Mouse (Mus musculus): ENCODE measurements at regions not wholly inside any gene's neighbourhood (a gene's known extent, or its start where the extent isn't known, plus 50 kb on each side); places are given as distances from the start of the nearest gene placed in this dataset.
A peak's percentile ranks its signal among the peaks of the same experiment; 100 is the strongest.

- no peak for DNase-seq (ENCODE audit: low read depth, low spot score)
These were observed 95.5 kb upstream of the Mvb12b start for GRCm38 (mm10) chr2:33983112-33983748.

DNA sequence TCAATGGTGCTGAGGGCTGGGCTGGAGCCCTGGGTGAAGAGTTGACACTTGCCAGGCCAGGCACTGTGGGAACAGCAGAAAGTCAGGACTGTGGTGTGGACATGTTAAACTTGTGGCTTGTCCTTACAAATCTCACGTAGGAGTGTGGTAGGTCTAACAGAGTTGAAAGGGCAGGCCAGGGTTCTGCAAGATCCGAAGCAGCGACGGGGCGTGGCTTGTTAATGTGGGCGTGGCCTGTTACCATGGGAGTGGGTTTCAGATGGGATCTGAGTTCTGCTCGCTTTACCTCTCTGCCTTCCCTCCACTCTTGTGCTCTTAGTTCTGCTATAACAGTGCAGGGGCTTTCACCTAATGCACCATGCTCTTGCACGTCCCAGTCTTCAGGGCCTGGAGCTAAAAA lies 94.2 kb upstream of the Mvb12b start:
- no peak for DNase-seq (ENCODE audit: low read depth, low spot score)

GRCm38 (mm10) chr2:33981321-33981720 lies 93.6 kb upstream of the Mvb12b start:
- DNase-seq (ENCODE audit: low read depth, low spot score), result no peak

DNA sequence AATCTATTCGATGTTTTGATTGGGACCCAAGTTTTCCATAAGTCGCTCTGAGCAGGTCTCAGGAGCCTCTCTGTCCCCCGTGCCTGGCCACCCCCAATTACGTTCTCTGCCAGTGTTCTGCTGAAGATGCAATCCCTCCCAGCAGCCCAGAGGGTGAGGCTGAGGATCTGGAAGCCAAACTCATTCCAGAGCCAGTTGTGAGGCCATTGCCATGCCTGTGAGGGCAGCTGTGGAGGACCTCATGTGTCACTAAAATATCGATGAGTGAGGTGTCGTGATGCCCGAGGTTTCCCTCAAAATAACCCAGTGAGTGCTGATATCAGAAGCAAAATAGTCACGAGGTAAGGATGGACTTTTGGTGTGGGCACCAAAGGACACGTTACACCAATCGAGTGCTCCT lies 93.1 kb upstream of the Mvb12b start:
- no peak for DNase-seq (ENCODE audit: low read depth, low spot score)

DNA sequence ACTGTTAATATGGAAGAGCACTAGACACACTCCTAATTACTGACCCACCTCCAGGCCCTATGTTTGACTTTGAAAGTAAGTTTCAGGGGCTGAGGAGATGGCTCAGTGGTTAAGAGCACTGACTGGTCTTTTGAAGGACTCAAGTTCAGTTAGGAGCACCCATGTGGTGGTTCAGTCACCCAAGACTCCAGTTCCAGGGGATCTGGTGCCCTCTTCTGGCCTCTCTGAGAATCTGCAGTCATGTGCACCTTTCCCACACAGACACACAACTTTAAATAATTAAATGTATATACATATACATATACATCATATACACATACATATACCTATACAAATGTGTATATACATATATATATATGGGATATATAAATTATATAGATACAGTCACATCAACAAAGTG lies 91.5 kb upstream of the Mvb12b start:
- DNase-seq (ENCODE audit: low read depth, low spot score), result peak; percentile 13

GRCm38 (mm10) chr2:33978550-33978949 lies 90.8 kb upstream of the Mvb12b start:
- no peak for DNase-seq (ENCODE audit: low read depth, low spot score)

GRCm38 (mm10) chr2:33977576-33978352 lies 90.0 kb upstream of the Mvb12b start:
- no peak for DNase-seq (ENCODE audit: low read depth, low spot score)

DNA sequence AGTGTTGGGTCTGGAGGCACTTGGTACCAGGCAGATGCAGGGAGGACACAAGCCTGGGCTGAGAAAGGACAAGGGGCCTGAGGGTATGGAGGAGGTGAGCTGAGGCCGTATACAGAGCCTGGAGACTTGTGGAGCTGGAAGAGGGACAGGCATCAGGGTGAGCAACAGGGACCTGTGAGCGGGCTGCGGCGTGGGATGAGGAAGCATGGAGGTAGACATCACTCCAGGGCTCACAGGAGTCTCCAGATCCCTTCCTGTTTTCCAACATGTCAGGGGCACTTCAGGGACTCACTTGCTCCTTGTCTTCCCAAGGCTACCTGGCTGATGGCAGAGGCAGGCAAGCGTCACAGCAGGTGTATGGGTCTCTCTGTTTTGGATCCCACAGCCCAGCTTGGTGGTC lies 89.4 kb upstream of the Mvb12b start:
- DNase-seq (ENCODE audit: low read depth, low spot score), result no peak

DNA sequence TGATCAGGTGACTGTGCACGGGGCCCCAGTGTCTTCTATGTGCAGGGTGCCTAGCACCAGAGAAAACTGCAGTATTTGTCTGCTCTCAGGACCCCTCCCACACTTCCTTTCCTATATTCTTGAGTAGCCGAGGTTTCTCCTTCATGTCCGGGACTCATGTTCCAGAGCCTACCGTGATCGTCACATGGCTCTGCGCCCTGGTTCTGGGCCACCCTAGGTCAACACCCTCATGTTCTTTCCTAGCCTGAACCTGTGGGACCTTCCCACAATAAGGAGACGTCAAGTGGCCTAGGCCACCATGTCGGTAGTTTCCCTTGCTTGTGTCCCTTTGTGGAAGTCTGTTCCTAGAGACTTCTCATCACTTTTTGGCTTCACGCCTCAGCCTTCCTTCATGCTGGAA lies 88.4 kb upstream of the Mvb12b start:
- no peak for DNase-seq (ENCODE audit: low read depth, low spot score)

- DNase-seq (ENCODE audit: low read depth, low spot score), result no peak
These were observed 87.8 kb upstream of the Mvb12b start for GRCm38 (mm10) chr2:33975423-33976127.

- DNase-seq (ENCODE audit: low read depth, low spot score), result no peak
These were observed 87.1 kb upstream of the Mvb12b start for GRCm38 (mm10) chr2:33974737-33975422.

DNA sequence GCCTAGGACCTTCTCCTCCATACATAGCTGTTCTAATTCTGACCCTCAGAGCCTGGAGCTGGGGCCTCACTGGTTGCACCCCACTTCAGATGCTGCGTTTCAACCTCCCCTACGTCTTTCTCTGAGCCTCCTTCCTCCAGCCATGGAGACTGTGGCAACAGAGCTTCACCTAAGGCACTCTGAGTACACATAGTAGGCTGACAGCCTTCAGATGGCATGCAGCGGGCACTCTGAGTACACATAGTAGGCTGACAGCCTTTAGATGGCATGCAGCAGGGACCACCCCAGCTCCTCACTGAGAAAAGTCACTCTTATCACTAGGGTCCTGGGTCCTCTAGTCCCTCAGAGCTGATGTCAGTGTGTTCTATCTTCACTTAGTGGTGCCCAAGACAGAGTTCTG lies 86.3 kb upstream of the Mvb12b start:
- no peak for DNase-seq (ENCODE audit: low read depth, low spot score)

GRCm38 (mm10) chr2:33973213-33973834 lies 85.6 kb upstream of the Mvb12b start:
- peak; percentile 87 for DNase-seq (ENCODE audit: low read depth, low spot score)

- no peak for DNase-seq (ENCODE audit: low read depth, low spot score)
These were observed 79.3 kb upstream of the Mvb12b start for GRCm38 (mm10) chr2:33966984-33967421.

GRCm38 (mm10) chr2:33966389-33966983 lies 78.7 kb upstream of the Mvb12b start:
- no peak for DNase-seq (ENCODE audit: low read depth, low spot score)

GRCm38 (mm10) chr2:33964096-33964495 lies 76.3 kb upstream of the Mvb12b start:
- DNase-seq (ENCODE audit: low read depth, low spot score), result peak; percentile 65

DNA sequence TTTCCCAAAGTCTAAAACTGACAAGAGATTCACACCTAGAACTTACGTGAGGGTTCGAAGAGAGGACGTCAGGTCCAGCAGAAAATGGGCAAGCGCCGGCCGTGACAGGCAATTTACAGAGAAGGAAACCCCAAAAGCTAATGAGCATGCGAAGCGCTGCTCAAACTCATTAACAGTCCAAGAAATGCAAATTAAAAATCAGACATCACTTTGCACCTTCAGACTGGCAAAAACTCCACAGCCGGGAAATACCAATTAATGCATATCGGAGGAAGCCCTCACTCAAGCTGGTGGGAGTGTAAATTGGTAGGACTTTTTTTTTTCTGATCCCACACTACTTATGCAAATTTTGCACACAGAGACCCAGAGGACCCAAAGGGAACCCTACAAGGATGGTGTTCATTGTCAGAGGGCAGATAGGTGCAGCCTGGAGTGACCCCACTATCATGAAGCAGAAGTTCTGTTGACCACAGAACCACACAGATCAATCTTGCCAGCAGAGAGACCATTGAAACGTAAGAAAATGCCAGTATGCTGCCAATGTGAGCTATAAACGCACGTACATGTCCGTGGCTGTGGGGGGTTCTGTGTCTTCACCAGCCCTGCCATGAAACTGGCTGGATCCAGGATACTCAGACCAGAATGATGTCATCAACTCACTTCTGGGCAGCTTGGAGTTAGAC lies 74.8 kb upstream of the Mvb12b start:
- DNase-seq (ENCODE audit: low read depth, low spot score), result no peak

GRCm38 (mm10) chr2:33961566-33961965 lies 73.8 kb upstream of the Mvb12b start:
- DNase-seq (ENCODE audit: low read depth, low spot score), result peak; percentile 77

- DNase-seq (ENCODE audit: low read depth, low spot score), result peak; percentile 68
These were observed 70.0 kb upstream of the Mvb12b start for GRCm38 (mm10) chr2:33957754-33958153.

DNA sequence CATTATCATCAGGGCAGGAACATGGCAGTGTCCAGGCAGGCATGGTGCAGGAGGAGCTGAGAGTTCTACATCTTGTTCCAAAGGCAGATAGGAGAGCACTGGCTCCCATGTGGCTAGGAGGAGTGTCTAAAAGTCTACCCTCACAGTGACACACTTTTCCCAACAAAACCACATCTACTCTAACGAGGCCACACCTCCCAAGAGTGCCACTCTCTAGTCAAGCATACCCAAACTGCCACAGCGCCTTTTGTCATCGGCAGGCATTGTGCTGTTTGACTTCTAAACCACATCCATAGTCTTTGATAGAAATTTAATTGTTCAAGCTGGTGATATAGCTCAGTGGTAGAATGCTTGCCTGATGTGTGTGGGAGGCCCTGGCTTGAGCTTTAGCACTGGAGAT lies 56.6 kb upstream of the Mvb12b start:
- no peak for DNase-seq (ENCODE audit: low read depth, low spot score)

DNA sequence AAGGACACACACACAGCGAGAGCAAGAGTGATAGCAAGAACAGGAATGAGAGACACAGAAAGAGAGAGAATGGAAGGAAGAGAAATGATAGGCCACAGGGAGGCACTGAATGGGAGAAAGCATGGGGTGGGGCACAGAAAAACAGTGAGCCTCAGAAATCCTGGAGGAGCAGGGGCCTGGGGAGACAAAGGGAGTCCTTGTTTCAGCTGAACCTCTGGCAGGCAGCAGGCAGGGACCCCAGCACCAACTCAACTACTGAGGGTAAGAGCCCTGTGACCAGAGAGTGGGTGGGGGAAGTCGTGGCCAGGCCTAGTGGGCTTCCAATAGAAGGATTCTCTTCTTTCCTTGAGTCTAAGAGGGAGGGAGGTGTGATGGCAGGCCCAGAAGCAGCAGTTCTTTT lies 54.3 kb upstream of the Mvb12b start:
- DNase-seq (ENCODE audit: low read depth, low spot score), result no peak
